Mouse (Mus musculus) MEL (cell line): ENCODE measurements around the gene Tsc22d3. TPM values are rescaled to one million over a fixed set of nuclear protein-coding genes. Genes with fewer than 3 reads are reported as not detected.

Experiments
- DNase-seq: peaks from one replicate; pipeline ENCODE4 v3.0.0; 2011; ENCODE audit warnings: low read depth, low spot score
- H3K27ac ChIP-seq: 2 replicates; pipeline ENCODE4 v1.5.1; 2012; ENCODE audit warnings: low read depth, mild to moderate bottlenecking, control low read depth, low read length, moderate library complexity; ENCODE audit not compliant: control insufficient read depth
- H3K27me3 ChIP-seq, 2 experiments: fragments of 150-350 bp in 1 of 2; sonication (generic) in 1 of 2; 2 replicates each; pipeline ENCODE4 v1.6.1; 2012; ENCODE audit warnings: low read length in 2 of 2, mild to moderate bottlenecking in 2 of 2, improper control_type of control experiment in 1 of 2, moderate library complexity in 1 of 2; ENCODE audit not compliant: insufficient read depth in 2 of 2, control insufficient read depth in 1 of 2
- H3K36me3 ChIP-seq, 2 experiments: 2 replicates each; pipeline ENCODE4 v1.6.1; 2012 to 2014; ENCODE audit warnings: low read length in 2 of 2, improper control_type of control experiment in 1 of 2, inconsistent platforms in 1 of 2, mild to moderate bottlenecking in 1 of 2; ENCODE audit not compliant: insufficient read depth in 2 of 2, control insufficient read depth in 1 of 2
- H3K4me1 ChIP-seq, 2 experiments: fragments of 150-350 bp in 1 of 2; sonication (generic) in 1 of 2; 2 replicates each; pipeline ENCODE4 v1.6.1; 2012; ENCODE audit warnings: low read length in 2 of 2, improper control_type of control experiment in 1 of 2, mild to moderate bottlenecking in 1 of 2; ENCODE audit not compliant: insufficient read depth in 2 of 2, control insufficient read depth in 1 of 2
- H3K4me3 ChIP-seq, 2 experiments: fragments of 150-350 bp in 1 of 2; sonication (generic) in 1 of 2; 2 replicates each; pipeline ENCODE4 v1.5.1; 2012; ENCODE audit warnings: low read depth in 2 of 2, low read length in 2 of 2, mild to moderate bottlenecking in 2 of 2, moderate library complexity in 2 of 2, control low read depth in 1 of 2, improper control_type of control experiment in 1 of 2; ENCODE audit not compliant: control insufficient read depth in 1 of 2, insufficient read depth in 1 of 2
- H3K79me2 ChIP-seq: 2 replicates; pipeline ENCODE4 v1.6.1; 2012; ENCODE audit warnings: mild to moderate bottlenecking, low read length, moderate library complexity; ENCODE audit not compliant: control insufficient read depth, poor library complexity, insufficient read depth
- H3K9ac ChIP-seq: 2 replicates; pipeline ENCODE4 v1.6.1; 2012; ENCODE audit warnings: low read depth, mild to moderate bottlenecking, control low read depth, low read length, moderate library complexity; ENCODE audit not compliant: control insufficient read depth, poor library complexity, severe bottlenecking
- H3K9me3 ChIP-seq: fragments of 150-350 bp; sonication (generic); replicated peaks from 2 replicates; pipeline ENCODE4 v1.6.1; 2012; ENCODE audit warnings: mild to moderate bottlenecking, low read length, improper control_type of control experiment, moderate library complexity; ENCODE audit not compliant: insufficient read depth
- BHLHE40 ChIP-seq: IDR thresholded peaks from 2 replicates; pipeline ENCODE4 v1.6.1; 2012; ENCODE audit warnings: low read depth, mild to moderate bottlenecking, inconsistent platforms, low read length, improper control_type of control experiment, borderline replicate concordance
- CHD1 ChIP-seq: IDR thresholded peaks from 2 replicates; pipeline ENCODE4 v1.6.1; 2012; ENCODE audit warnings: low read depth, mild to moderate bottlenecking, inconsistent platforms, low read length, improper control_type of control experiment
- E2F4 ChIP-seq: IDR thresholded peaks from 2 replicates; pipeline ENCODE4 v1.6.1; 2011; ENCODE audit warnings: low read depth, low read length, improper control_type of control experiment, borderline replicate concordance
- ELF1 ChIP-seq: IDR thresholded peaks from 2 replicates; pipeline ENCODE4 v1.6.1; 2014; ENCODE audit warnings: low read depth, mild to moderate bottlenecking, inconsistent platforms, low read length, improper control_type of control experiment, moderate library complexity
- EP300 ChIP-seq, 2 experiments: IDR thresholded peaks; 2 replicates each; pipeline ENCODE4 v1.6.1; 2011; ENCODE audit warnings: improper control_type of control experiment in 2 of 2, low read length in 2 of 2, low read depth in 1 of 2, mild to moderate bottlenecking in 1 of 2
- ETS1 ChIP-seq: IDR thresholded peaks from 2 replicates; pipeline ENCODE4 v1.6.1; 2012; ENCODE audit warnings: low read depth, mild to moderate bottlenecking, inconsistent platforms, low read length, improper control_type of control experiment, moderate library complexity
- GABPA ChIP-seq: IDR thresholded peaks from 2 replicates; pipeline ENCODE4 v1.6.1; 2012; ENCODE audit warnings: low read depth, mild to moderate bottlenecking, inconsistent platforms, low read length, improper control_type of control experiment, moderate library complexity
- GATA1 ChIP-seq: IDR thresholded peaks from 2 replicates; pipeline ENCODE4 v1.6.1; 2011; ENCODE audit warnings: low read depth, low read length, improper control_type of control experiment
- JUND ChIP-seq: IDR thresholded peaks from 2 replicates; pipeline ENCODE4 v1.6.1; 2011; ENCODE audit warnings: low read depth, mild to moderate bottlenecking, improper control_type of control experiment, low read length
- KAT2A ChIP-seq: conservative IDR thresholded peaks from 2 replicates; pipeline ENCODE4 v1.6.1; 2012; ENCODE audit warnings: low read depth, low read length, improper control_type of control experiment, inconsistent platforms
- MAFK ChIP-seq: IDR thresholded peaks from 2 replicates; pipeline ENCODE4 v1.6.1; 2011; ENCODE audit warnings: low read depth, mild to moderate bottlenecking, low read length, improper control_type of control experiment, borderline replicate concordance
- MAX ChIP-seq: IDR thresholded peaks from 2 replicates; pipeline ENCODE4 v1.6.1; 2011; ENCODE audit warnings: low read length, improper control_type of control experiment
- MAZ ChIP-seq: IDR thresholded peaks from 2 replicates; pipeline ENCODE4 v1.6.1; 2012; ENCODE audit warnings: low read depth, mild to moderate bottlenecking, inconsistent platforms, low read length, improper control_type of control experiment
- MEF2A ChIP-seq: IDR thresholded peaks from 2 replicates; pipeline ENCODE4 v1.6.1; 2014; ENCODE audit warnings: low read depth, mild to moderate bottlenecking, inconsistent platforms, low read length, improper control_type of control experiment; ENCODE audit not compliant: poor library complexity, insufficient replicate concordance, severe bottlenecking; ENCODE audit errors: extremely low read depth
- MXI1 ChIP-seq: IDR thresholded peaks from 2 replicates; pipeline ENCODE4 v1.6.1; 2011; ENCODE audit warnings: mild to moderate bottlenecking, low read depth, low read length, improper control_type of control experiment
- MYB ChIP-seq: IDR thresholded peaks from 2 replicates; pipeline ENCODE4 v1.6.1; 2011; ENCODE audit warnings: mild to moderate bottlenecking, low read depth, low read length, improper control_type of control experiment
- MYC ChIP-seq: IDR thresholded peaks from 2 replicates; pipeline ENCODE4 v1.6.1; 2011; ENCODE audit warnings: low read depth, mild to moderate bottlenecking, low read length, improper control_type of control experiment, moderate library complexity
- NELFE ChIP-seq: IDR thresholded peaks from 2 replicates; pipeline ENCODE4 v1.6.1; 2011; ENCODE audit warnings: low read depth, low read length, improper control_type of control experiment
- POLR2A ChIP-seq, 2 experiments: IDR thresholded peaks; 2 replicates each; pipeline ENCODE4 v1.6.1; 2011 to 2012; ENCODE audit warnings: low read length in 2 of 2, mild to moderate bottlenecking in 2 of 2, control low read depth in 1 of 2, improper control_type of control experiment in 1 of 2, low read depth in 1 of 2, moderate library complexity in 1 of 2; ENCODE audit not compliant: control insufficient read depth in 1 of 2, insufficient read depth in 1 of 2, poor library complexity in 1 of 2
- RAD21 ChIP-seq: IDR thresholded peaks from 2 replicates; pipeline ENCODE4 v1.6.1; 2011; ENCODE audit warnings: mild to moderate bottlenecking, low read depth, low read length, improper control_type of control experiment
- RCOR1 ChIP-seq: IDR thresholded peaks from 2 replicates; pipeline ENCODE4 v1.6.1; 2012; ENCODE audit warnings: low read depth, mild to moderate bottlenecking, inconsistent platforms, low read length, improper control_type of control experiment
- SIN3A ChIP-seq: IDR thresholded peaks from 2 replicates; pipeline ENCODE4 v1.6.1; 2012; ENCODE audit warnings: low read length, improper control_type of control experiment, inconsistent platforms
- SMC3 ChIP-seq: IDR thresholded peaks from 2 replicates; pipeline ENCODE4 v1.6.1; 2011; ENCODE audit warnings: low read depth, low read length, improper control_type of control experiment
- TBP ChIP-seq: IDR thresholded peaks from 2 replicates; pipeline ENCODE4 v1.8.0; 2011; ENCODE audit warnings: low read depth, low read length, improper control_type of control experiment
- TCF12 ChIP-seq: IDR thresholded peaks from 2 replicates; pipeline ENCODE4 v1.6.1; 2014; ENCODE audit warnings: low read depth, mild to moderate bottlenecking, inconsistent platforms, low read length, improper control_type of control experiment, moderate library complexity
- UBTF ChIP-seq: IDR thresholded peaks from 2 replicates; pipeline ENCODE4 v1.6.1; 2012; ENCODE audit warnings: low read depth, mild to moderate bottlenecking, inconsistent platforms, low read length, improper control_type of control experiment, moderate library complexity, borderline replicate concordance; ENCODE audit not compliant: insufficient read depth
- USF1 ChIP-seq: IDR thresholded peaks from 2 replicates; pipeline ENCODE4 v1.6.1; 2014; ENCODE audit warnings: low read depth, mild to moderate bottlenecking, inconsistent platforms, low read length, improper control_type of control experiment, moderate library complexity
- USF2 ChIP-seq, 2 experiments: IDR thresholded peaks; 2 replicates each; pipeline ENCODE4 v1.6.1; 2011 to 2012; ENCODE audit warnings: improper control_type of control experiment in 2 of 2, low read length in 2 of 2, borderline replicate concordance in 1 of 2, inconsistent platforms in 1 of 2, low read depth in 1 of 2, mild to moderate bottlenecking in 1 of 2; ENCODE audit not compliant: insufficient read depth in 1 of 2
- ZC3H11A ChIP-seq: IDR thresholded peaks from 2 replicates; pipeline ENCODE4 v1.6.1; 2012; ENCODE audit warnings: low read depth, mild to moderate bottlenecking, inconsistent platforms, low read length, improper control_type of control experiment
- ZKSCAN1 ChIP-seq: IDR thresholded peaks from 2 replicates; pipeline ENCODE4 v1.6.1; 2012; ENCODE audit warnings: low read depth, mild to moderate bottlenecking, inconsistent platforms, low read length, improper control_type of control experiment, moderate library complexity
- ZMIZ1 ChIP-seq: IDR thresholded peaks from 2 replicates; pipeline ENCODE4 v1.6.1; 2012; ENCODE audit warnings: low read depth, mild to moderate bottlenecking, inconsistent platforms, low read length, improper control_type of control experiment, moderate library complexity
- ZNF384 ChIP-seq: IDR thresholded peaks from 2 replicates; pipeline ENCODE4 v1.6.1; 2012; ENCODE audit warnings: low read depth, mild to moderate bottlenecking, inconsistent platforms, low read length, improper control_type of control experiment
- polyA plus RNA-seq, 2 experiments: library from polyadenylated mRNA; stranded (reverse) in 1 of 2; unstranded in 1 of 2; fragments of >175 nt in 1 of 2; fragments of >200 nt in 1 of 2; gene quantifications; 2 replicates each; pipeline versions ENCODE4 v1.2.1 to v1.2.4; 2012; ENCODE audit warnings: low replicate concordance in 2 of 2, low read depth in 1 of 2; ENCODE audit not compliant: insufficient read length in 2 of 2, insufficient read depth in 1 of 2, missing spikeins in 1 of 2
- total RNA-seq: library from RNA; depleted of rRNA; stranded (reverse); fragments of 300-350 nt; gene quantifications from 2 replicates; pipeline ENCODE4 v1.2.3, GENCODE M21; 2012

Tsc22d3 gene
- total and polyA plus RNA-seq, 3 experiments = 29.5 to 32.7 TPM; not detected in 1

DNA sequence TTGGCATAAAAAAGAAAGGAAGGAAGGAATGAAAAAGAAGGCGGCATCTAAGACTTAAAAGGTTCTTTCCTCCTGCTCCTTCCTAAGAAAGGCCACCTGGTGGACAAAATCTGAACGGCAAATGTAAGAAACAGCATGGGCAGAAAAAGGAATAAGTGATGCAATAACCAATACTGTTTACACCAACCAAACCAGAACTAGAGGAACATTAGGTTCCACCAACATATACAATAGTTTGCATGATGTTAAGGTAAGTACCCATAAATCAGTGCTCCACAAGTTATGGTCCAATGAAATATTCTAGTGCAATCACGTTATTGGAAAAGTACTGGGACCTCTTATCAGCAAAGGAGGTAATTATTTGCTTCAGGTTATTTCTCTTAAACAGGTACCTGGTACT is 55.7 kb downstream of the Tsc22d3 start (continued):
- TF ChIP-seq E2F4 (no peak), TCF12 (no peak; the same call in 1 of the 2 replicates), ZC3H11A (peak; percentile 85), BHLHE40 (no peak), ELF1 (no peak), MYC (peak; percentile 99), USF2 (IDR thresholded peaks at IDR 0.05; ENCODE audit: borderline replicate concordance in 1 of 2, insufficient read depth in 1 of 2, low read depth in 1 of 2, low read length in 2 of 2) (no peak), RAD21 (peak; percentile 72)

DNA sequence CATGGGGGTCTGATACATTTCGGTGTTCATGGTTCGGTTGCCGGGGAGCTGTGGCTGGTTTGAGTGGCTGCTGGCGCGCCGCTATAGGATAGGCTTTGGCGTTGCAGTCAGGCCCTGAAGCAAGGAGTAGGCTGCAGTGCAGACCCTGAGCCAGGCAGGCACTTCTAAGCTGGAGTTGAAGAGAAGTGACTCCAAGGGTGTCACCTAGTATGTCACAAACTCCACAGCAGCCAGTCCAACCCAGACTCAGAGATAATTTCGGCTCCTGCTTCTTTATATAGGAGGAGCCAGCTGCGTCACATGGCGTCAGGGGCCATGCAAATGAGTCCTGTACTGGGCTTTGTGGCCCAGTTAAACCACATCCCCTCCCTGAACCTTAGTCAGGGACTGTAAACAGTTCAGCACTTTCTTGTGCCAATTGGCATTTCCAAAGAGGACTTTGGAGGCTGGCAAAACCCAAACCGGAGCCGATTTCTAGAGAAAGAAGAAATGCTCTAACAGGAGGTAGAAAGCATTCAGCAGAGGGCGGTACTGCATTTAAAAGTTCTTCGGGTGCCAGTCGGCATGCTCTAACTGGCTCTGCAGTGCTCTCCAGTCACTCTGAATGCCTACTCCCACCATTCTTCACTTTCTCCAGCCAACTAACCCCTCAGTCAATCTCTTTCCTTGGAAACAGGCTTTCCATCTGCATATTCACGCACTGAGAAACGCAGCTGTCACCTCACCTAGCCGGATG is 57.4 kb downstream of the Tsc22d3 start:
- DNase-seq = peak; percentile 96
- no peaks in the 10 kb centered on the region for H3K9me3 ChIP-seq
- peak overlapping the region; percentile 72 to 76 for H3K4me3 ChIP-seq
- peak overlapping the region; percentile 86 for H3K27ac ChIP-seq
- no peaks in the 10 kb centered on the region for H3K27me3 ChIP-seq
- H3K9ac ChIP-seq = peak overlapping the region; percentile 72
- peaks cover 0 to 50% of the 10 kb centered on the region in 2 experiments; a peak in 2 of 4 replicates for H3K36me3 ChIP-seq
- H3K79me2 ChIP-seq = peaks cover 2% of the 10 kb centered on the region; the same call in 1 of the 2 replicates
- H3K4me1 ChIP-seq = peaks cover 26 to 37% of the 10 kb centered on the region in 2 experiments
- TF ChIP-seq MEF2A = no peak
- TF ChIP-seq E2F4 = no peak
- peak; percentile 23 for TF ChIP-seq SMC3
- TF ChIP-seq USF2 (IDR thresholded peaks at IDR 0.05; ENCODE audit: borderline replicate concordance in 1 of 2, insufficient read depth in 1 of 2, low read depth in 1 of 2, low read length in 2 of 2) = peak in 1 of 2 experiments; percentile 52; a peak in 1 of 4 replicates
- TF ChIP-seq EP300 (IDR thresholded peaks at IDR 0.05; ENCODE audit: low read depth in 1 of 2, low read length in 2 of 2) = 0 out of 4 replicates have a peak, but pooled peaks of 1 of the 2 experiments have one; percentile 4
- no peak for TF ChIP-seq BHLHE40
- TF ChIP-seq MAZ = no peak
- TF ChIP-seq RAD21 = peak; percentile 4; the same call in 1 of the 2 replicates
- TF ChIP-seq ZMIZ1 = peak; percentile 99
- peak; percentile 55 for TF ChIP-seq MYC
- TF ChIP-seq KAT2A = no peak
- peak; percentile 66 for TF ChIP-seq GATA1
- TF ChIP-seq ZKSCAN1 = no peak
- TF ChIP-seq SIN3A = peak; percentile 70; the same call in 1 of the 2 replicates
- TF ChIP-seq MXI1 = peak; percentile 53; the same call in 1 of the 2 replicates
- TF ChIP-seq GABPA = no peak; the same call in 1 of the 2 replicates
- TF ChIP-seq NELFE = peak; percentile 92
- no peak for TF ChIP-seq JUND
- no peak for TF ChIP-seq ZNF384
- no peak for TF ChIP-seq RCOR1
- no peak for TF ChIP-seq MAX
- TF ChIP-seq MAFK = no peak
- peak; percentile 80 to 99 for TF ChIP-seq POLR2A (IDR thresholded peaks at IDR 0.05; ENCODE audit: control insufficient read depth in 1 of 2, insufficient read depth in 1 of 2, low read depth in 1 of 2, low read length in 2 of 2, poor library complexity in 1 of 2)
- peak; percentile 55 for TF ChIP-seq TCF12
- no peak for TF ChIP-seq MYB
- TF ChIP-seq ETS1 = peak; percentile 80
- no peak for TF ChIP-seq UBTF
- no peak for TF ChIP-seq CHD1
- TF ChIP-seq USF1 = peak; percentile 92
- TF ChIP-seq TBP = peak; percentile 99
